Mouse (Mus musculus) bone marrow macrophage, adult 2 months (primary cell): ENCODE data around the gene Tacc2.

ENCODE experiments used
- CTCF ChIP-seq: IDR thresholded peaks from 2 replicates; pipeline ENCODE4 v1.5.1; 2012; ENCODE audit warnings: low read depth, mild to moderate bottlenecking, low read length, moderate library complexity
- POLR2A ChIP-seq: IDR thresholded peaks from 2 replicates; pipeline ENCODE4 v1.6.1; 2012; ENCODE audit warnings: mild to moderate bottlenecking, low read depth, low read length, borderline replicate concordance

GRCm38 (mm10) chr7:130631553-130632378 is 54.5 kb downstream of the Tacc2 start:
- TF ChIP-seq CTCF, result no peak
- no peak for TF ChIP-seq POLR2A
